Mouse (Mus musculus) hindbrain, embryonic 11.5 days (tissue): ENCODE results near the gene Abca15. TPM values are rescaled to one million over a fixed set of nuclear protein-coding genes. Genes with fewer than 3 reads are reported as not detected.
A peak's percentile ranks its signal among the peaks of the same experiment; 100 is the strongest.
"Not testable (repeated sequence)": the region's sequence is repeated elsewhere in the genome, so short reads cannot be mapped to it uniquely, and the experiment has no call there.

Experiments
- ATAC-seq: fragments of 200-750 bp; cut with Nextera tagmentation; 2 replicates; pipeline ENCODE4 v1.8.0; 2017; ENCODE audit warnings: mild to moderate bottlenecking, moderate TSS enrichment, moderate library complexity; ENCODE audit not compliant: low FRiP score
- DNase-seq: peaks from one replicate; pipeline ENCODE4 v3.0.0-alpha.2; 2015; ENCODE audit warnings: low spot score
- H3K27ac ChIP-seq: fragments of 300-500 bp; sonication (generic); 2 replicates; pipeline ENCODE4 v1.5.1; 2014; ENCODE audit warnings: mild to moderate bottlenecking, low read depth, low read length
- H3K27me3 ChIP-seq: fragments of 300-500 bp; sonication (generic); 2 replicates; pipeline ENCODE4 v1.6.1; 2014; ENCODE audit warnings: mild to moderate bottlenecking, low read length, moderate library complexity, mixed read lengths; ENCODE audit not compliant: control insufficient read depth, insufficient read depth
- H3K36me3 ChIP-seq: fragments of 300-500 bp; sonication (generic); 2 replicates; pipeline ENCODE4 v1.6.1; 2014; ENCODE audit warnings: mild to moderate bottlenecking, low read length, moderate library complexity, mixed read lengths; ENCODE audit not compliant: control insufficient read depth, insufficient read depth
- H3K4me1 ChIP-seq: fragments of 300-500 bp; sonication (generic); replicated peaks from 2 replicates; pipeline ENCODE4 v1.6.1; 2014; ENCODE audit warnings: low read length, mixed read lengths; ENCODE audit not compliant: control insufficient read depth, insufficient read depth
- H3K4me2 ChIP-seq: fragments of 300-500 bp; sonication (generic); replicated peaks from 2 replicates; pipeline ENCODE4 v1.6.1; 2014; ENCODE audit warnings: mild to moderate bottlenecking, low read depth, low read length
- H3K4me3 ChIP-seq: fragments of 300-500 bp; sonication (generic); 2 replicates; pipeline ENCODE4 v1.5.1; 2014; ENCODE audit warnings: low read depth, low read length
- H3K9ac ChIP-seq: fragments of 300-500 bp; sonication (generic); 2 replicates; pipeline ENCODE4 v1.6.1; 2014; ENCODE audit warnings: low read depth, low read length
- H3K9me3 ChIP-seq: fragments of 300-500 bp; sonication (generic); 2 replicates; pipeline ENCODE4 v1.6.1; 2016; ENCODE audit warnings: low read length; ENCODE audit not compliant: control insufficient read depth
- WGBS: fragments of 180-500 bp; shearing (Covaris S2); extraction: QIAGEN DNeasy Blood & Tissue Kit; methylation state at CpG from one replicate; pipeline ENCODE4 v1.1.7; 2014; 5-methylcytosine and 5-hydroxymethylcytosine counted together
- polyA plus RNA-seq: library from polyadenylated mRNA; unstranded; fragments of >200 nt; fragmentation: Nextera tagmentation; extraction: Ambion mirVana; gene quantifications from 2 replicates; pipeline ENCODE4 v1.2.1, GENCODE M21; 2014

The Abca15 gene
- polyA plus RNA-seq: not detected in 2 replicates

GRCm38 (mm10) chr7:120328087-120328793 is at the start of gene Abca15:
Gene Abca15, plus strand, starts transcription at chr7:120328670.
- Histone ChIP-seq H3K4me3 (no peak within 1 kb of the TSS), H3K36me3 (no peaks in the 10 kb centered on the region), H3K9me3 (no peaks in the 10 kb centered on the region), H3K27ac (no peak within 1 kb of the TSS), H3K9ac (no peak within 1 kb of the TSS), H3K4me2 (peak within 1 kb of the TSS; percentile 42; the same call in 1 of the 2 replicates), H3K4me1 (no peaks in the 10 kb centered on the region), H3K27me3 (no peaks in the 10 kb centered on the region)
- 88% methylated on average over 22 of the region's 22 CpGs for WGBS
- DNase-seq (no peak), ATAC-seq (peak; percentile 25; the same call in 1 of the 2 replicates)

- Histone ChIP-seq H3K9me3 (no peaks in the 10 kb centered on the region), H3K4me3 (no peak overlapping the region), H3K4me2 (no peak overlapping the region), H3K4me1 (no peaks in the 10 kb centered on the region), H3K36me3 (no peaks in the 10 kb centered on the region), H3K27ac (no peak overlapping the region), H3K27me3 (no peaks in the 10 kb centered on the region), H3K9ac (no peak overlapping the region)
- no peak for DNase-seq
- no peak for ATAC-seq
- 88% methylated on average over 3 of the region's 3 CpGs for WGBS
Measured at GRCm38 (mm10) chr7:120285286-120285685, 43.2 kb upstream of the Abca15 start.

GRCm38 (mm10) chr7:120316086-120316485 is 12.4 kb upstream of the Abca15 start:
- Histone ChIP-seq H3K9me3 (no peaks in the 10 kb centered on the region), H3K27ac (no peak overlapping the region), H3K27me3 (no peaks in the 10 kb centered on the region), H3K4me2 (no peak overlapping the region), H3K4me3 (no peak overlapping the region), H3K9ac (no peak overlapping the region), H3K4me1 (no peaks in the 10 kb centered on the region), H3K36me3 (no peaks in the 10 kb centered on the region; the same call in 1 of the 2 replicates)
- ATAC-seq (no peak), DNase-seq (no peak)
- 81% methylated on average over 1 of the region's 1 CpGs for WGBS

- H3K4me1 ChIP-seq: no peaks in the 10 kb centered on the region
- DNase-seq (no peak), ATAC-seq (no peak)
- H3K9me3 ChIP-seq: no peaks in the 10 kb centered on the region
- 51% methylated on average over 4 of the region's 4 CpGs for WGBS
- no peak overlapping the region for H3K27ac ChIP-seq
- H3K27me3 ChIP-seq: no peaks in the 10 kb centered on the region
- no peak overlapping the region for H3K9ac ChIP-seq
- no peak overlapping the region for H3K4me2 ChIP-seq
- H3K4me3 ChIP-seq: no peak overlapping the region
- no peaks in the 10 kb centered on the region for H3K36me3 ChIP-seq
Measured at GRCm38 (mm10) chr7:120322963-120323362, 5.5 kb upstream of the Abca15 start.

GRCm38 (mm10) chr7:120325911-120326310 is 2.6 kb upstream of the Abca15 start:
- DNase-seq, H3K9ac ChIP-seq, H3K4me3 ChIP-seq, H3K4me1 ChIP-seq, H3K27me3 ChIP-seq, H3K27ac ChIP-seq, ATAC-seq, H3K4me2 ChIP-seq, H3K36me3 ChIP-seq, H3K9me3 ChIP-seq: not testable (repeated sequence)
- 57% methylated on average over 2 of the region's 2 CpGs for WGBS

- H3K27me3 ChIP-seq: no peaks in the 10 kb centered on the region
- H3K36me3 ChIP-seq: no peaks in the 10 kb centered on the region
- ATAC-seq: peak; percentile 53; the same call in 1 of the 2 replicates
- DNase-seq: peak; percentile 45
- no peak overlapping the region for H3K9ac ChIP-seq
- no peaks in the 10 kb centered on the region for H3K9me3 ChIP-seq
- no peaks in the 10 kb centered on the region for H3K4me1 ChIP-seq
- H3K4me2 ChIP-seq: peak overlapping the region; percentile 42
- H3K27ac ChIP-seq: no peak overlapping the region
- peak overlapping the region; percentile 17; the same call in 1 of the 2 replicates for H3K4me3 ChIP-seq
- WGBS: 19% methylated on average over 22 of the region's 22 CpGs
Measured at GRCm38 (mm10) chr7:120327220-120328073, 1.0 kb upstream of the Abca15 start.

GRCm38 (mm10) chr7:120361159-120361558 is 32.7 kb downstream of the Abca15 start:
- H3K4me2 ChIP-seq: no peak overlapping the region
- no peaks in the 10 kb centered on the region for H3K4me1 ChIP-seq
- H3K4me3 ChIP-seq: no peak overlapping the region
- H3K27me3 ChIP-seq: no peaks in the 10 kb centered on the region
- H3K36me3 ChIP-seq: no peaks in the 10 kb centered on the region
- 39% methylated on average over 13 of the region's 13 CpGs for WGBS
- ATAC-seq: no peak
- H3K9ac ChIP-seq: no peak overlapping the region
- peak; percentile 52 for DNase-seq
- H3K9me3 ChIP-seq: no peaks in the 10 kb centered on the region
- H3K27ac ChIP-seq: no peak overlapping the region

GRCm38 (mm10) chr7:120409447-120409846 is 81.0 kb downstream of the Abca15 start, which contains the start of gene Abca16:
Gene Abca16, plus strand, starts transcription at chr7:120409647.
- Histone ChIP-seq H3K4me2 (no peak within 1 kb of the TSS), H3K4me3 (no peak within 1 kb of the TSS), H3K9ac (no peak within 1 kb of the TSS), H3K9me3 (no peaks in the 10 kb centered on the region), H3K27me3 (no peaks in the 10 kb centered on the region), H3K4me1 (no peaks in the 10 kb centered on the region), H3K36me3 (no peaks in the 10 kb centered on the region), H3K27ac (no peak within 1 kb of the TSS)
- no peak for DNase-seq
- ATAC-seq: no peak
- WGBS: 76% methylated on average over 10 of the region's 10 CpGs
